Mouse (Mus musculus): Measurements from ENCODE around the gene Cenpu. TPM values are rescaled to one million over a fixed set of nuclear protein-coding genes. Genes with fewer than 3 reads are reported as not detected.

Cenpu gene
- polyA plus RNA-seq (2012; rRNA removed) = 10.1 and 11.5 TPM in 2 replicates
- polyA plus RNA-seq (2014; fragmentation: Nextera tagmentation; extraction: Ambion mirVana) = 11.0 and 11.2 TPM in 2 replicates

DNA sequence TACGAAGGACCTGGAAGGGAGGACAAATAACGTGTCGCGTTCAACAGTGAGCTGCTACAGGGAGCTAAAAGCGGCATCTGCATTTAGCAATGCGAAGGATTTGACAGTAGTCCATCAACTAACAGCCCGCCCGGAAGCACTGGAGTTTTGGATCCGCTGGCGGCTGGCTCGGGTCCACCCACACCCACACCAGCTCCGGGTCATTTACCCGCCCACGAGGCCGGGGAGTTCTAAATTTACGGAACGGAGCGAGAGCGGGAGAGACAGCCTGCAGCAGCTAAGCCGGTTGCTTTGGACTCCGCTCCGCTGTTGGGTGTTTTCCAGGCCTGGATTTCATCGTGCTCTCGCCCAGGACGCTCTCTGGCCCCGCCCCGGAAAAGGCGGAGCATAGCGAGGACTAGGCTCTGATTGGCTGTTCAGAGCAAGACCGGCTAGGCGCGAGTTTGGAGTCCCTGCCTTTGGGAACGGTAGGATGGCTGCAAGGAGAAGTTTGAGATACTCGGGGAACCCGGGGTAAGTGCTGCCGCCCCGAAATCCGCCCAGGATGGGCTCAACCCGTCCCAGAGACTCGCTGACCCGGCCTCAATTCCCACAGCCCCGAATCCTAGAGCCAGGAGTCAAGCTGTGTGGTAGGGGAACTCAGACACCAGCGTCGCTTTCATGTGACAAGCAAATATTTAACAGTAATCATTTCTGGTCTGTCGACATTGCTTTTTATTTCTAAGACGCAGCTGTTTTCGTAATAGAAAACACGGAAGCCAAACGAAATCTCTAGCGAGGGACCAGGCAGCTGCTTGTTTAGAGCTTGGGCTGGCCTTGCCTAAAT lies at the start of gene Cenpu:
Gene Cenpu, plus strand, starts transcription at position 414 of the 826 bp plus-strand sequence.
- TF ChIP-seq POLR2A (IDR thresholded peaks at IDR 0.05; ENCODE audit: borderline replicate concordance, extremely low read depth, insufficient read depth, insufficient read length) = peak; percentile 57; the same call in 1 of the 2 replicates
- ATAC-seq (ENCODE audit: low FRiP score, low read depth) = peak; percentile 98
- Histone ChIP-seq H3K4me2 (replicated peaks; ENCODE audit: low read depth, low read length, severe bottlenecking) (peak within 1 kb of the TSS; percentile 45), H3K27me3 (ENCODE audit: control insufficient read depth, insufficient read depth, low read length) (no peaks in the 10 kb centered on the region), H3K4me3 (replicated peaks; ENCODE audit: low read length) (peak within 1 kb of the TSS; percentile 50), H3K27ac (replicated peaks; ENCODE audit: low read depth, low read length) (0 out of 2 replicates have a peak within 1 kb of the TSS, but pooled peaks have one; percentile 53), H3K9me3 (ENCODE audit: control insufficient read depth, low read length) (no peaks in the 10 kb centered on the region), H3K9ac (ENCODE audit: low read depth, low read length, severe bottlenecking) (peak within 1 kb of the TSS; percentile 22; the same call in 1 of the 2 replicates), H3K36me3 (ENCODE audit: control insufficient read depth, insufficient read depth, low read length) (0 out of 2 replicates have a peak, but pooled peaks cover 3% of the 10 kb centered on the region), H3K4me1 (ENCODE audit: control insufficient read depth, insufficient read depth, low read length) (no peaks in the 10 kb centered on the region)
- peak; percentile 100 for DNase-seq (ENCODE audit: low spot score)
- under 1% methylated on average over 50 of the region's 50 CpGs for WGBS

GRCm38 (mm10) chr8:46502333-46503071 lies 49.3 kb upstream of the Cenpu start:
- no peaks in the 10 kb centered on the region for H3K9me3 ChIP-seq (ENCODE audit: control insufficient read depth, low read length)
- no peak for ATAC-seq (ENCODE audit: low FRiP score, low read depth)
- no peak overlapping the region for H3K9ac ChIP-seq (ENCODE audit: low read depth, low read length, severe bottlenecking)
- WGBS = 36% methylated on average over 19 of the region's 19 CpGs
- H3K27ac ChIP-seq (replicated peaks; ENCODE audit: low read depth, low read length) = no peak overlapping the region
- peak overlapping the region; percentile 20 for H3K4me2 ChIP-seq (replicated peaks; ENCODE audit: low read depth, low read length, severe bottlenecking)
- no peak for TF ChIP-seq POLR2A (IDR thresholded peaks at IDR 0.05; ENCODE audit: borderline replicate concordance, extremely low read depth, insufficient read depth, insufficient read length)
- H3K4me3 ChIP-seq (replicated peaks; ENCODE audit: low read length) = peak overlapping the region; percentile 6; the same call in 1 of the 2 replicates
- H3K4me1 ChIP-seq (ENCODE audit: control insufficient read depth, insufficient read depth, low read length) = peaks cover 5% of the 10 kb centered on the region; the same call in 1 of the 2 replicates
- no peak for DNase-seq (ENCODE audit: low spot score)
- H3K36me3 ChIP-seq (ENCODE audit: control insufficient read depth, insufficient read depth, low read length) = no peaks in the 10 kb centered on the region
- H3K27me3 ChIP-seq (ENCODE audit: control insufficient read depth, insufficient read depth, low read length) = no peaks in the 10 kb centered on the region

DNA sequence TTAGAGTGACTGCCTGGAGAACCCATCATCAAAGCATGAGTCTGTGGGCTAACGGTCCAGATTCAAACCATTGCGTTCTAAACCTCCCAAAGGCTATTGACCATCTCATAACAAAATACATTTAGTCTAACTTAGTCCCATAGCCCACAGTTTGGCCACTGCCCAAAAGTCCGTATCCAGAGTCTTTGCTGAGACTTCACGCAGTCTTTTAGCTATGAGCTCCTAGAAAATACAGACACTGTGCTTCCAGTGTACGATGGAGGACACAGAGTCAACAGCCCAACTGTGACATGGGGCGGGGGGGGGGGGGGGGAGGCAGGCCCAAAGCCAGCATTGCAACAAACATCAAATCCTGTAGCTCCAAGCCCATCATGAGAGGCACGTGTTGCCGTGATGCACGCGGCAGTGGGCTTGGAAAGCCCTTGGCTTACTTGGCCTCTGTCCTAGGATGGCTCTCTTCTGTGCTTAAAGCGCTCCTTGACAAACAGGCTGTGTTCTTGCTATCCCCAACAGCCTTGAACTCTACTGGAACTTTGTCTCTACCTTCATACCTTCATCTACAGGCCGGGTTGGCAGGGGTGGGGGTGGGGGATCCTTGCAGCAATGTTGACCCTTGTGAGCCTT lies 48.6 kb upstream of the Cenpu start:
- H3K9me3 ChIP-seq (ENCODE audit: control insufficient read depth, low read length) = no peaks in the 10 kb centered on the region
- peaks cover 5% of the 10 kb centered on the region; the same call in 1 of the 2 replicates for H3K4me1 ChIP-seq (ENCODE audit: control insufficient read depth, insufficient read depth, low read length)
- DNase-seq (ENCODE audit: low spot score) = no peak
- 84% methylated on average over 11 of the region's 12 CpGs for WGBS
- H3K27me3 ChIP-seq (ENCODE audit: control insufficient read depth, insufficient read depth, low read length) = no peaks in the 10 kb centered on the region
- ATAC-seq (ENCODE audit: low FRiP score, low read depth) = no peak
- H3K9ac ChIP-seq (ENCODE audit: low read depth, low read length, severe bottlenecking) = no peak overlapping the region
- H3K4me2 ChIP-seq (replicated peaks; ENCODE audit: low read depth, low read length, severe bottlenecking) = peak overlapping the region; percentile 20
- H3K4me3 ChIP-seq (replicated peaks; ENCODE audit: low read length) = peak overlapping the region; percentile 6; the same call in 1 of the 2 replicates
- H3K27ac ChIP-seq (replicated peaks; ENCODE audit: low read depth, low read length) = no peak overlapping the region
- no peak for TF ChIP-seq POLR2A (IDR thresholded peaks at IDR 0.05; ENCODE audit: borderline replicate concordance, extremely low read depth, insufficient read depth, insufficient read length)
- no peaks in the 10 kb centered on the region for H3K36me3 ChIP-seq (ENCODE audit: control insufficient read depth, insufficient read depth, low read length)

DNA sequence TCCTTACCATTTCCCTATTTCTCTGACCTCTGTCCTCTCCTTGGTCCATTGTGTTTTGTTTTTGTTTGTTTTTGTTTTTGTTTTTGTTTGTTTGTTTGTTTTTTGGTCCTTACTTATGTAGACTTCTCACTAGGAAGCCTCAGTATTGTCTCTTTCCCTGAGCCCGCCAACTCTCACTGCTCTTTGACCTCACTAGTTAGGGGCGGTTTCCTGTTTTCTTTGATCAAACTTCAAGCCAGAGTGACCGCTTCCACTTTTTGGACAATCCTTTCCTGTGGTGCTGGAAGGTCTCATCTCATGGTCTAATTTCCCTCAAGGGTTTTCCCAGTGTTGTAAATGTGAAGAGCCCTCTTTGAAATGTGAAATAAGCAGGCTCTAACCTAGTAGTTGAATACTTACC lies 47.6 kb upstream of the Cenpu start:
- no peak overlapping the region for H3K9ac ChIP-seq (ENCODE audit: low read depth, low read length, severe bottlenecking)
- H3K4me2 ChIP-seq (replicated peaks; ENCODE audit: low read depth, low read length, severe bottlenecking) = no peak overlapping the region
- no peak for DNase-seq (ENCODE audit: low spot score)
- TF ChIP-seq POLR2A (IDR thresholded peaks at IDR 0.05; ENCODE audit: borderline replicate concordance, extremely low read depth, insufficient read depth, insufficient read length) = no peak
- 66% methylated on average over 3 of the region's 3 CpGs for WGBS
- no peak overlapping the region for H3K4me3 ChIP-seq (replicated peaks; ENCODE audit: low read length)
- no peaks in the 10 kb centered on the region for H3K9me3 ChIP-seq (ENCODE audit: control insufficient read depth, low read length)
- H3K36me3 ChIP-seq (ENCODE audit: control insufficient read depth, insufficient read depth, low read length) = no peaks in the 10 kb centered on the region
- peaks cover 5% of the 10 kb centered on the region; the same call in 1 of the 2 replicates for H3K4me1 ChIP-seq (ENCODE audit: control insufficient read depth, insufficient read depth, low read length)
- H3K27me3 ChIP-seq (ENCODE audit: control insufficient read depth, insufficient read depth, low read length) = no peaks in the 10 kb centered on the region
- H3K27ac ChIP-seq (replicated peaks; ENCODE audit: low read depth, low read length) = no peak overlapping the region
- no peak for ATAC-seq (ENCODE audit: low FRiP score, low read depth)

All from limb, embryonic 14.5 days (tissue).